Mouse (Mus musculus): Measurements from ENCODE around the gene C130050O18Rik.

GRCm38 (mm10) chr5:139387329-139388194, 17.5 kb upstream of the C130050O18Rik start:
- no peak for TF ChIP-seq GATA1 (IDR thresholded peaks at IDR 0.05; ENCODE audit: low read length)
- TF ChIP-seq TAL1 (IDR thresholded peaks at IDR 0.05; ENCODE audit: low read length): no peak

Measured in erythroblast, embryonic 14.5 days (primary cell).